Mouse (Mus musculus) CD8-positive naive resting alpha-beta T cell, adult 2 months (primary cell): ENCODE data around the gene Ppp1r3a.
"Not testable (repeated sequence)": the region's sequence is repeated elsewhere in the genome, so short reads cannot be mapped to it uniquely, and the experiment has no call there.

Experiments
- DNase-seq, 2 experiments: peaks; one replicate each; pipeline ENCODE4 v3.0.0; 2022; ENCODE audit warnings: low read depth in 2 of 2, low spot score in 2 of 2

Ppp1r3a gene

DNA sequence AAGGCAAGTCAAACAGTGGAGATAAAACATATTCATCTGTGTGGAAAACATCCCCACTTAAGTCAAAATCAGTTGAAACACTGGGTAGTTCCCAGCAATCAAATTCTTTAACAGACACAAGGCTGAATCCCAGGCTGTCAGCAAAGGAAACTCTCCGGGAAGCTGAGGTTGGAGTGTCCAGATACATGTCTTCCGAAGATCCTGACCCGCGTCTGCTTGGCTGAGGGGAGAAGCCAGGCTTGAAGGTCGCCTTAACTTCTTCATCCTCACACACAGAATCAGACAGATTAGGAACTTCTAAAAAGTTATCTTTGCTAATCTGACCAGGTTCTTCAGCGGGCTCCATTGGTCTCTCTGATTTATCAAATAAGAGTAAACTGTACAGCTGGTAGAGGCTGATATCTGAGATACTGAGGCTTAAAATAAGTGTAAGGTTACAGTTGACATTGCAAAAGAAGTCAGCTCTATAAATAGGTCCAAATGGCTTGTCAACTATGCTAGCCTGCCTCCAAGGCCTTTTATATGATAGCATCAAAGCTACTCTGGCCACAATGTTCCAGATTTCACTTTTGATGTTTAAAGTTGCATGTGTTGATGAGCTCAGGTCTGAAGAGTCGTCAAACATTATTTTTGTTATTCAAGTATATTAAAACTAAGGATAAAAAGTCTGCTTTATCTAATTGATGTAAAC is at the start of gene Ppp1r3a:
Ppp1r3a (minus strand) TSS at position 374 of the 691 bp plus-strand sequence.
- no peak for DNase-seq

DNA sequence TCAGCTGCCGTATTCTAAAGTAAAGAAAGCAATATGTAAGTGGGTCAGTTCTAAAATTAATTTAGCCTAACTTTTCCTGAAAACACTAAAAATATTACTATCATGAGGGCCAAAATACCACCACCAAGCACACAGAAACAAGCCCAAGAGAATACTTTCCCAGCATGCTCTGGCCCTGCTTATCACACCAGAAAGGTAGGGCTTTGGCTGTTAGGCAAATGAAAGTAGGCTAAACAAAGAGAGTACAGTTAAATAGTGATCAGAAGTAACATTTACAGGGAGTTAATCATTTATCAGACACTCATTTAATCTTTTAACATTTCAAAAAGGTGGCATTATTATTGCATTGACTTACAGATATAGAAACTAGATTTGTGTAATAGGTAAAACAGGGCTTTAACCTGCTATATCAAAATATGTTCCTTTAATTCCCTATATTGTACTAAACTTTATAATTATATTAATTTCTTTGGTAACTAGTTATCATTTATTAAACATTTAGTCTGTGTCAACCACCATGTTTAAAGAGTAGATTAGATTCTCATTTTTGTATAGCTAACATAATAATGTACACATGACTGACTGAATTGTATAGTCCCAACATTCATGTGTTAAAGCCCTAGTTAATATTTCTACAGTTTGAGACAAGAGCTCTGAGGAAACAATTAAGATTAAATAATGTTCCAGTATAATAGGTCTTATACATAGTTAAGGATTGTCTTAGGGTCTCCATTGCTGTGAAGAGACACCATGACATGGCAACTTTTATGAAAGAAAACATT is 32.3 kb upstream of the Ppp1r3a start:
- no peak for DNase-seq

DNA sequence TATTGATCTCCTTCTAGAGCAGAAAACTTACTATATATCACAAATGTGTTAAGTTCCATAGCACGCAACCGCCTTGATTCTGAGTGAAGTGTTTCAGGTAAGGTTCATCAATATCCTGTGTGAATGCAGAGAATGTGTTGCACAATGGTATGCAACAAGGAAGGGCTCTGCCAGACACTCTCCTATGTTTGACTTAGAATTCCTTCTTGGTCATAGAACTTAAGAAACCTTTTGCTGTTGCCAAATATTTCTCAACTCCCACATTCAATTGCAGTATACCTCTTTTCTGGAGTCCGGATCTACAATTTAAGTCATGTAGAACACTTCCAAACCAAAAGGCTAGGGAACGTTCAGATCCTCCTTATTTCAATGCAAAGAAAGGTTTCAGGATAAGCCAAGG is 22.8 kb upstream of the Ppp1r3a start:
- no peak for DNase-seq

DNA sequence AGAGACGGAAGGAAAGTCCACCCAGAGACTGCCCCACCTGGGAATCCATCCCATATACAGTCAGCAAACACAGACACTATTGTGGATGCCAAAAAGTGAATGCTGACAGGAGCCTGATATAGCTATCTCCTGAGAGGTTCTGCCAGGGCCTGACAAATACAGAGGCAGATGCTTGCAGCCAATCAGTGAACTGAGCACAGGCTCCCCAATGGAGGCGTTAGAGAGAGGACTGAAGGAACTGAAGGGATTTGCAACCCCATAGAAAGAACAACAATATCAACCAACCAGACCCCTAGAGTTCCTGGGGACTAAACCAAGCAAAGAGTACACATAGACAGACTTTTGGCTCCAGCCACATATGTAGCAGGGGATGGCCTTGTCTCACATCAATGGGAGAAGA is 16.6 kb upstream of the Ppp1r3a start:
- no peak for DNase-seq

DNA sequence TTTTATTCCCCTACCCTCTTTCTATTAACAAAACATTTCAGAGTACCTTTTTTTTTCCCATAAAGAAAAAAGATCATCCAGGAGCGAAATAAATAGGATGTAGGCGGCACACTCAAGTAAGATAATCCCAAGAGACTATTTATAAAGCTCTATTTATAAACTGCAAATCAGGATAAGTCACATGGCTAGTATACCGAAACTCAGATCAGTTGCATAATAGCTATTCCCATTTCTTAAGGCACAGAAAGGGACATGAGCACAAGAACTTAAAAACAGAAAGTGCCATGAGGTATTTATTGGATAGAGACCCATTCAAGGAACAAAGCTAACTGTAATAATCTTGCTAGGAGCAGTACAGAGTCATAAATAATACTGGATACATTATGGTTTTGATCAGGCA is 2.4 kb upstream of the Ppp1r3a start:
- no peak for DNase-seq

DNA sequence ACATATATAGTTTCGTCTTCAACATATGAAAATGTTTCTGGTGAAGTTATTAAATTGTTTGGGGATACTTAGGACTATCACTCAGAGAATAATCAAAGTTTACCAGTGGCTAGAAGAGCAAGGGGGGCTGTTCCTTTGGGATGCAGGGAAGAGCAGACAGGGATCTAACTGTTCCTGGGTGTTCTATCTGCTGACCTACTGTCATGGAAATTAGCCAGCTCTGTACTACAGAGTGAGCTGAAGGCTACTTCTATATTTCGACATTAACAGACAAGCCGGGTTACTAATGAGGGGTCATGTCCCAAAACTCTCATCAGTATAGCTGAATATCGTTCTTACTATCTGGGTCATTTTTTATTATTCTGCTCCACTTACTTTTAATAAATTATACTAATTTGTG is 1.6 kb downstream of the Ppp1r3a start:
- DNase-seq: no peak

DNA sequence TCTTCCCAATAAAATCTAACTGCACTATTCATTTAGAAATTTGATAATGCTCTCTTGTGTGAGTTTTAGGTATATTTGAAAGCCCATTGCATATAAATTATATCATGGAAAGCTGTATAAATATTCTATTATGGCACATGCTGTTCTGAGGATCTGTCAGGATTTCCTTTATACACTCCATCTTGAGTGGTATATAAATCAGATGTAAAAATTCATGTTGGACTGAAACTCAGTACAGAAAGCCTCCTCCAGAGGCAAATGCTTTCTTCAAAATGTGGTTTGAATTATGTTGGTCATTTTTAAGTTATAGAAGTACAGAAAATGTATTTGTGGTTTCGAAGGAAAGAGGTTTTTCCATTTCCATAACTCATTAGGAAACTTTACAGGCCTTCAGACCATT is 2.9 kb downstream of the Ppp1r3a start:
- no peak for DNase-seq

DNA sequence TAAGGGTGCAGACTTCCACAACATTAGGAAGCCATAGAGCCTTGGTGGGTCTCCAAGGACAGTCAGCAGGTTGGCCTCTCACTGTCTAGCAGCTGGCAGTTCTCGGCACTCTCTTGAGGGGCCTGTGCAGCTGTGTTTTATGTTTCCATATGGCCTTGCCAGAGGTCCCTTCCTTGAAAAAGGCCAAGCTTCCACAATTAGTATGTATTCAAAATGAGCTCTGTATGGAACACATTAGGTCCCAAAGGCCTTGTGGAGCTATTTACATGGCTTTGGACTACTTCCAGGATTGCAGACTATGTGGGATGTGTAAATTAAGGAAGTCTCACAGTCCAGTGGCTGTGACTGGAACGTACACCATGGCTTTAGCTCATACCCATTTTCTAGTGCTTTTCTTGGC is 8.1 kb downstream of the Ppp1r3a start:
- no peak for DNase-seq

DNA sequence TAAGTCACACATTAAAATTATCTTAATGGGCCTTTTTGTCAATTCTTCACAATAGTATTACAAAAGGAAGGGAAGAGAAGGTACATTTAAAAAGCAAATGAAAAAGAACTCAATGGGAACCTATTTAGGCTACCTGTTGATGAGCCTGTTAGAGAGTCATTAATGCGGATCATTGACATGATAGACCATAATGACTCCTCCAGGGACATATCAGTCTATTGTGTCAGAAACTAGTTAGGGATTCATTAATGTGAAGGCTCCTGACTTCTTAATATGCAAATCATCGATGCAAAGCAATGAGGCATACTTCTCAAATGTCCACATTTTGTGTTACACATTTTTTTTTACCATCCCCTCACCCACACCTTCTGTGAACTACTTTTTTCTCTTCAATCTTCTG is 19.1 kb downstream of the Ppp1r3a start:
- DNase-seq: no peak

DNA sequence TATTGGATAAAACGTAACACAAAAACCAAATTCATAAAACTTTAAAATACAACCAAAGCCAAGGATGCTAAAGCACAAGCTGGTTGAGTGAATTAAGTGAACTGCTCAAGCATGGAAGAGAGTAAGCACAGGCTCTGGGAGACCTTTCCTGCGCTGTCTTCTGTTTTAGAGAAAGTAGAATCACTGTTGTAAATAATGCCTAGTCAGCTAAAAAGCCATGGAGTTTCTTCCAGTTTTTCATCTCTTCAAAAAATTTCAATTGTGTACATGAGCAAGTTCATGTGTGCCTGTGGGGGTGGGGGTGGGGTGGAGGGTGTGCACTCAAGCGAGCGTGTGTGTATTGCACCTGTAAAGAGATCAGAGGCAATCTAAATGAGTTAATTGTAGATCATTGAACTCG is 24.1 kb downstream of the Ppp1r3a start:
- no peak for DNase-seq

DNA sequence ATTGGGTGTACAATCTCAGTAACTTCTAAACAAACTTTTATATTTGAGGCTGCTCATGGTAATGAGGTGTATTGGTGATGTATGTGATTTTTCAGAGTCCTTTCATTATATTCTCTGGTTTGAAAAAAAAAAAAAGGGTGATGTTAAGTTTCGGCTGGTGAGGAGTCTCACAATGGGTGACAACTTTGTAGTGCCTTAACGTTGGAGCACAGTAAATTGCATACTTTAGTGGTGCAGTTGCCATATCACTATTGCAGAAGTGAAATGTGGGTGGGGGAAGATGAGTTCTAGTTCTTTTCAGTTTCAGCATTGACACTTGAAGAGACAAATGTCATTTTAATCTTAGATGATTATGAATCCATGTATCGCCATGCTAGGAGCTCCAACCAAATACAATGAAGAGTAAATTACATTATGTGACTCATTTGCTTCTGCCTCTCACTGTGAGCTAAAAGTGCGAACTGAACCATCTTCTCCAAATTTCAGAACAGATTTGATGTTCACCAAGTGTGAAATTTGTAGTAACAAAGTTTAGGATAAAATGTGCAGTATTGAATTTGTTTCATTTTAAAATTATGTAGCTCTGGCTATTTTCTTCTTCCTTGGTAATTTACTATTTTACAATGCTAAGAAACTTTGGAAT is 34.2 kb downstream of the Ppp1r3a start:
- no peak for DNase-seq

DNA sequence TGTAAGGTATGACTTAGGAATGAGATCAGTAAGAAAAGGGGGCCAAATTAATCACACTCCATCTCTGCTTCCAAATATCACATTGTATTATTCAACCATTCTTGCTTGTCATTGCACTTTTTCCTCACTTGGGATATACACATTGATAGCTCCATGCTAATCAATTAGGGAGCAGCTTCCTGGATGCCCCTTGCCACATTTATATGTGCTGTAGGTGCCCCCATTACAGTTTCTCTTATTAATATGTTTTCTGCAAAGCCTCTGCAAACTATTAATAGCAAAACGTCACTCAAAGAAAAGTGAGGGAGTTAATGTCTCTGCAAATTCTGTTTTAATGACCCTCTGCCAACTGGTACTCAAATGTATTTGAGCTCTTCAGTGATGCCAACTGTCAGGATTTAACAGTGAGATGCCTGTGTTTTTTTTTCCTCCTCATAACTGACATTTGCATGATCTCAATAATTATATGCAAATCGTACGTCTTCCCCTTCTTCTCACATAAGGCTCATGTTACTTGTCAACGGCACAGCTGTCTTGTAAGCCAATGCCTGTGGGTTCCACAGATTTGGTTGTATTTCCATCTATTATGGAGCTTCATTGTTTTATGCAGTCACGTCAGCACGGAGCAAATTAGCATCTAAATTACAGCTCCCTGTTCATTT is 34.8 kb downstream of the Ppp1r3a start:
- no peak for DNase-seq

DNA sequence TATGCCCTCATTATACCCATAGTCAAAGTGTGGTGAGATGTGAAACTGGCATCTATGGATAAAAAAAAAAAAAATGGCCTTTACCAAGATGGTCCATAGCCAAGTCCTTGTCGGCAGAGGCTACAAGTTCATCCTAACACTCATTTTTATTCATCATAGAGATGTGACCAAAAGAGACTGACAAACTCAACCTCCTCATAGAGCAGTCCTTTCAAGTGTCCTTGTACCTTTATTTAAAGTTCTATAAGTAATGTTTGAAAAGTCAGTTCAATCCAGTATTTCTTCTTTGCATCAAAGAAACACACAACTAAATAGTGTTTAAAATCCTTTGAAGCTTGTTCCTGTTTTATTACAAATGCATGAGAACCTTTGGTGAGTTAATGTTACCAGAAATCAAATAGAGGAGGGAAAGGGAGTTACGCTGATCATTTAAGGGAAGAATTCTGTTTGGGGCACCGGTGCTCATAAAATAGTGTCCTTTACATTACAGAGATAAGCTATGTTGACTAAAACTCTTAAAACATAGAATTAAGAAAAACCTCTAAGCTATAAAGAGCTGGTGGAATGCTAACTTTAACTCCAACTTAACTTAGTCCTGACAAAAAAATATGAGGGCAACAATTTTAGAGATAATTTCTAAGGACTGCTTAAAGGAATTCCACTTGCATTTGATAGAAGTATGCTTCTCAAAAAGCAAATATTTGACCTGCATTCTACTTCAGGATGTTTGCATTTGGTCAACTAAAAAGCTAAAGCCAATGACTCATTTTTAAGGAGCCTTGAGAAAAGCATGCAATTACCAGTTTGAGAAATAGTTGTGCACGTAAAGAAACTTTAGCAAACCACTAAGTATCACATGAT is 39.7 kb downstream of the Ppp1r3a start:
- DNase-seq: no peak

DNA sequence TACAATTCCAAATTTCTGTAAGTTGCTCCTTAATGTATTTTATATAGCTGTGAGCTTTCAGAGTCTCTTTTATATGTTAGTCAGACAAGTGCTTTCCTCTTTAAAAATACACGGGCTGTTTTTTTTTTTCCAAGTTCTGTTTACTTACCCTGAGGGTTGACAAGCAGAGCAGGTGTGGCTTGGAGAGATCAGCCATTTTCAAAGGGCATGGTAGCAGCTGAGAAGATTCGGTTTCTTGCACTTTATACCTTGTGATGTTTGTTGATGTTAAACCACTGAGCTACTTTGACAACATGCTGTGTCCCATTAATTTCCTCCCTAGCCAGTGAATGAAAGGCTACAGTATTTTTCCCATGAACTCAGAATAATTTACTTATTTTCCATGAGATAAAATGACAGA is 42.9 kb downstream of the Ppp1r3a start:
- no peak for DNase-seq

DNA sequence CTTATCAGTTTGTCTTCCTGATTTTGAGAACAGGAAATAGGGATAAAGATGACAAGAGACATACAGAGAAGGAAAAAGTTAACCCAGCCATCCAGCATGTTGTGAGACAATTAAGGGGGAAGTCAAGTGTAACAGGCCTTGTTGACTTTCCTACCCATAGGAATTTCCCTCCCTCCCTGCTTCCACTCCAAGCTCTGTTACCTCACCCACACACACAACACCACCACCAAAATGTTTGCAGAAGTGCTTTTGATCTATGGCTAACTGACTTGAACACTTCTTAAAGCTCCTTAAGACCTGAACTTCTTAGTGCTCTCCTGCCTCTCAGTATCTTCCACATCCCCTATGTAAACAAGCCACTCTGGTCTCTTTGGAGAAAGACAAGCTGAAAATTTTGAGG is 55.0 kb downstream of the Ppp1r3a start:
- DNase-seq: no peak

DNA sequence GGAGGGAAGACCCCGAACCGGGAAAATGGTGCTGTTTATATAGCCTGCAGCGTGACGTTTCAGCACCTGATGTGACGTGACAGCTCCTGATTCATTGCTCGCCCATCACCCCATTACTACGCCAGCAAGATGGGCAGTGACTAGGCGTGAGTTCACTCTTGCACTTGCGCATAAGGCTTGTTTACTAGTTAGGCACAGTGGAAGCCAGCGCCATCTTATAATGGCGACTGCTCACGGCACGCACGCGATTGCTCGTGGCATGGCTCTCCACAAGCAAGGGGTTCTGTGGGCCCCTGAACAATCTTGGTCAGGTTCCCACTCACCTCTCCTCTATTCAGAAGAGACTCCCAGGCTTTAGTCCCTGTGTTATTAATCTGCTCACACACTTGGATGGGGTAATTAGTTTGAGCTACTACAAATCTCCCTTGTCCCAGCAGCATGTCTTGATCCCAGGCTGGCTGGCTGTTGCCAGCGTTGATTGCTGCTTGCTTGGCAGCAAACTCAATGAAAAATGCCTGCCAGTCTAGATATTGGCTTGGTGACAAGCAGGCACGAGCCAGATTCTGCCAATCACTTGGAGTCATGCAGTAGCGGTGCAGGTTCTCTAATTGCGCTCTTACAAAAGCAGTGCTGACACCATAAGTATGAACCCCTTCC is 75.7 kb downstream of the Ppp1r3a start:
- DNase-seq: not testable (repeated sequence)

DNA sequence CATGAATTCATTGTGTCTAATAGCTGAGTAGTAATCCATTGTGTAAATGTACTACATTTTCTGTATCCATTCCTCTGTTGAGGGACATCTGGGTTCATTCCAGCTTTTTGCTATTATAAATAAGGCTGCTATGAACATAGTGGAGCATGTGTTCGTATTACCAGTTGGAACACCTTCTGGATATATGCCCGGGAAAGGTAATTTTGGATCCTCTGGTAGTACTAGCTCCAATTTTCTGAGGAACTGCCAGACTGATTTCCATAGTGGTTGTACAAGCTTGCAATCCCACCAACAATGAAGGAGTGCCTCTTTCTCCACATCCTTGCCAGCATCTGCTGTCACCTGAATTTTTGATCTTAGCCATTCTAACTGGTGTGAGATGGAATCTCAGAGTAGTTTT is 86.1 kb downstream of the Ppp1r3a start:
- not testable (repeated sequence) for DNase-seq

DNA sequence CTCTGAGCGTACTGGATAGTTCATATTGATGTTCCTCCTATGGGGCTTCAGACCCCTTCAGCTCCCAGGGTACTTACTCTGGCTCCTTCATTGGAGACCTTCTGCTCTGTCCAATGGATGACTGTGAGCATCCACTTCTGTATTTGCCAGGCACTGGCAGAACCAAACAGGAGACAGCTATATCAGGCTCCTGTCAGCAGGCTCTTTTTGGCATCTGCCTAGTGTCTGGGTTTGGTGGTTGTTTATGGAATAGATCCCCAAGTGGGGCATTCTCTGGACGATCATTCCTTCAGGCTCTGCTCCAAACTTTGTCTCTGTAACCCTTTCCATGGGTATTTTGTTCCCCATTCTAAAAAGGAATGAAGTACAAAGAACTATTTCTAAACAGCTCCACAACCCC is 87.4 kb downstream of the Ppp1r3a start:
- DNase-seq: not testable (repeated sequence)
